Mouse (Mus musculus) left cerebral cortex, adult 18-20 months (tissue): ENCODE results near the gene Sipa1l3. TPM values are rescaled to one million over a fixed set of nuclear protein-coding genes. Genes with fewer than 3 reads are reported as not detected.

Experiments used
- DNase-seq, 2 experiments: peaks; one replicate each; pipeline ENCODE4 v3.0.0; 2021 to 2022; ENCODE audit warnings: low spot score in 2 of 2, mixed read lengths in 1 of 2
- total RNA-seq, 2 experiments: library from RNA; stranded (reverse); gene quantifications; 2 replicates each; pipeline ENCODE4 v1.2.3; 2021

Gene Sipa1l3
- total RNA-seq, 2 experiments from 2014 or later = 54.7 to 54.9 TPM

DNA sequence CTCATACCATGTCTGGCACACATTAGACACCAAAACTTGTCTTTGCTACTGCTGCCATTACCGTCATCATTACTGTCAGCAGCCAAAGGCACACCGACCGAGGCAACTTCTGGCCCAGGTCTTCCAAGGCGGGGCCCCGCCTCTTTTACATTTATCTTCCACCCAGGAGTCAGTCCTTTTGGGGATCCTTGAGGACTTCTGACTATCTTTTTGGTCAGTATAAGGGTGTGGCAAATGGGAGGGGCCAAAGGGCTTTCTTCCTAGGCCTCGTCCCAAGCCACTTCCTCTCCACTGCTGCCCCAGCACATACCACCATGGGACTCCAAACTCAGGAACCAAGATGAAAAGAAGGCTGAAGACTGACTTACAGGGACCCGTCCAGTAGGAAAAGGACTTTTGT, 9.9 kb downstream of the Sipa1l3 start:
- no peak for DNase-seq

DNA sequence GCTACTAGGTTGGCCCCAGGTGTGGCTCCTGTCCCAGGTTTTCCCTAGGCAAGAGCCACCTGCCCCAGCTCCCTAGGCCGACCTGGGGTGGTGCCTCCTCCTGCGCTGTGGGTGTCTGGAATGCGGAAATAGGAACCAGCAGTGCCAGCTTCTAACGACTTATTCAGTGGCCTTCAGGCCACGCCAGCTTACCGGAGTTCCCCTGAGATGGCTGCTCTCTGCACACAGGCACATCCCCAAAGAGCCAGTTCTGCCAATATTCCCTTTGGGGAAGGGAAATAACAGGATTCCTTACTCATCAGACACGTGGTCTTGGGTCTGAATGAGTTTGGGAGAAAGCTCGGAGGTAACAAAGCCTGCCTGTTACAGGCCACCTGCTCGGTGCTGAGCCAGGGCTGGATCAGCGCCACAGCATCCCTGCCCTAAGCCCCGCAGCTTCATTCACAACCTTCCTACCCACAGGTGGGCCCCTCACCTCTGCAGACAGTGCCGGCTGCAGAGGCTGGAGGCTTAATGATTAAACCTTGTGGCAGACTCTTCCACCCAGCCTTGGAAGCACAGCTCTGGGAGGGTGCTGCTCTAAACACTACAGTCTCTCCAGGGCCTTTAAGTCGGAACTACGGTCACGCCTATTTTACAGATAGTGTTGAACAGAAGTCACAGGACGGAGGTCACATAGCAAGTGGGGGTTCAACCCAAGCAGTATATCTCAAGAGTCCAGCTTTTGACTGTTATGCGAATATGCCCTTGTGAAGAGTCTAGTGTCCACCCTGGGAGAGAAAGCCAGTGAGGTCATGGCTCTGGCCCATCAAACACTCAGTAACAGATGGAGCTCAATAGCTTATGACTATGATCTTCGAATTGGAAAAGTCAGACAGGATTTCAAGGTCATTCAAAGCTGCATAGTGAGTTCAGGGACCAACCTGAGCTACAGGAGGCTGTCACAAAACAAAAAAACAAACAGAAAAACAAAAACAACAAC, 12.8 kb downstream of the Sipa1l3 start:
- no peak for DNase-seq

DNA sequence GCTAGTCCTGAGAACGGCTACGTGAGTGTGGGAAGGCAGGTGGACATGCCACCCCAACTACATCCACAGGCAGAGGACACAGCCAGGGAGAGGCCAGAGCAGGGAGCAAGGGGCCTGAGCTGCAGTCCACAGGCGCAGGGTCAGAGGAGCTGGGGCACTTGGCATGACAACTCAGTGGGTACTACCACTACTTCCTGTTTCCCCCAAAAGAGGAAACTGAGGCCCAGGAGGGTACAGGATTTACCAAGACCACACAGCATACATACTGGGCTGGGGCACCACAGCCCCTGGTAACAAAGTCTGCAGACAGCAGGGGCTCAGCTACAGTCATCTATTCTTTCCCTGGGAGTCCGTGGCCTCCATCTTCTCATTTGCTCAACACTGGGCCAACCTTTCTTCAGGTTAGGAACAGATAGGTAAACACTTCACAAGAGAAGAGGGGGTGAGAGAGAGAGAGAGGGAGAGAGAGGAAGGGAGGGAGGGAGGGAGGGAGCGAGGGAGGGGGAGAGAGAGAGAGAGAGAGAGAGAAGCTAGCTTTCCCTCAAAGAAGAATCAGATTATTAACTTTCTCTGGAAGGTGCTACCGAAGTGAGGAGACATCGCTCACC, 13.7 kb downstream of the Sipa1l3 start:
- no peak for DNase-seq

DNA sequence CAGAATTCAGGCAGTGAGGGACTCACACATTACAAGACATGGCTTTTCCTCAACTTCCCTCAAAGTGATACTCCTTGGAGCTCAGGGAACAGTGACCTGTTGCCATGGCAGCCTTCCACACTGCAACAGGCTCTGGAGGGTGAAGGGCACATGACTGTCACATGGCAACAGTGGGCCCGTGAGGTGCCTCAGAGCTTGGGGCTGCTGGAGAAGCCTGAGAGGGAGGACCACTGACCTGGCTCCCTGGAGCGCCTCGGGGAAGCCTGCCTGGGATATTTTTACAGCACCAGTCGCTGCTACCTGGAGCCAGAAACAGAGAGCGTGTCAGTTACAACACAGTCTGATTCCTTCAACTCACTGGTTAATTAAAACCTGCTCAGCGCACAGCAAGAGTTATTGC, 14.8 kb downstream of the Sipa1l3 start:
- DNase-seq = no peak

DNA sequence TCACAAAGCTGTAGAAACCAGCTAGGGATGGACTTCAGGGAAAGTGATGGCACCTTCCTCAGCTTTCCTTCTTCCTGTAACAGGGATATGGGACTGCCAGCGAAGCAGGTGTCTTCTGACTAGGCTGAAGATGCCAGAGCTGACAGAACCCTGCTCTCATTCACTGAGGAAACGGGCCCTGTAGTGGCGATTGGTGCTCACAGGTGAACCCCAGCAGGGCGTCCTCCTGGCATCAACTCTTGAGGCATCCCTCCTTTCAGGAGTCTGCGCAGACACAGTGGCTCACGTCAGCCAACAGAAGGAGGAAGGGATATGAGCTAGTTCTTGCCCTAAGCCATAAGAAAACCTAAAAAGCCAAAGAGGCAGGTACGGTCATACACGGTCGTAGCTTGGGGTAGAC, 17.2 kb downstream of the Sipa1l3 start:
- DNase-seq = no peak

DNA sequence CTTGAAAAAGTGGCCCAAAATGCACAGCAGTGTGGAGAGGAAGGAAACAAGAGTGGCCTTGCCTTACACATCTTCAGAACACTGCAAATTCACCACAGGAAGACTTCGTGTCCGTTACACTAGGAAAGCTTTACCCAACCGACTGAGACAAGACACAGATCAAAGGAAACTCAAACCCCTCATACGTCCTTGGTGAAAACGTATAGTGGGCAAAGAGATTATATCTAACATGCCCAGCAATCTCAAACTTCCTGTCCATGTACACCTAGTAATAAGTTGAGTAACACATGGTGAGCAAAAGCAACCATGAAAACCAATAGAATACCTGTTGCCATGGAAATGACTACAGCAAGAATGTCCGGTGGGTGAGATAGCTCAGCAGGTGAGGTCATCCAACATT, 19.4 kb downstream of the Sipa1l3 start:
- no peak for DNase-seq

DNA sequence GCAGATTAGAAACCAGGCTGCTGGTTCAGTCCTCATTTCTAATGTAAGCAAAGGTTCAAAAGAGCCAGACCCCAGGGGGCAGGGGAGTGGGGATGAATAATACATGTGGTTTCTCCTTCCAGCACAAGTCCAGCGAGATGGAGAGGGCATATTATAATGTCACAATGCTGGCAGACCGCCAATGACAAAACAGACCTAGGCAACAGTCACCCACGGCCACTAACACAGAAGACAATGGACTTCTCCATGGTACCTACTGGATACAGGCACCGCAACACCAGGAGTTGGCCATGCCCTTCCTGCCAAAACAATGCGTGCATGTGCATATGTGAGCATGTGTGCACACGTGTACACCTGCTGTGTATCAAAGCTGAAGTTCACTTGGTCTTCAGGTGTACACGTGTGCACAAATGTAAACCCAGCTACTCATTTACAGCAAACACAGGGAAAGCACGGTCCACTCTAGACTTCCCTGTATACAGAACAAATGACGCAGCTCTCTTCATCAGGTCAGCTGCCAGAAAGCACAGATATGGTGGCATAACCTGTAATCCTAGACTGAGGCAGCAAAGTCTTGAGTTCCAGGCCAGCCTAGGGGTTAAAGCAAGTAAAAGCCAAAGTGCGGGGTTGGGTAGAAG, 21.4 kb downstream of the Sipa1l3 start:
- no peak for DNase-seq

DNA sequence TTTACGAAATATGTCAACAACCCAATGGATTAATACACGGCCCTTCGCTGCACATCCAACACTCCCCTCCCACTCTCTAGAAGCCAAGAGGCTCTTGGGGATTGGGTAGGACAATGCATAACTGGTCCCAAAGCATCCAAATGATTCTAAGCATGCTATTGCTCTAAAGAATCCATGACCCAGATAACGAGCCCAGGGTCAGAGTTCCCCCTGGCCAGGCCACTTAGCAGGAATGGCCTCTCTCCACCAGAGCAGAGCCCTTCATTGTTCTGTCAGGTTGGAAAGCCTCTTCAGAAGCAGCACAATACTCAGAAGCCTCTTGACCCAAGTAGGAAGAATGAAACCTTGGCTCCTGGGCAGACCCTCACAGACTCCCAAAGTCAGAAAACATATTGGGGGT, 22.1 kb downstream of the Sipa1l3 start:
- DNase-seq = no peak

DNA sequence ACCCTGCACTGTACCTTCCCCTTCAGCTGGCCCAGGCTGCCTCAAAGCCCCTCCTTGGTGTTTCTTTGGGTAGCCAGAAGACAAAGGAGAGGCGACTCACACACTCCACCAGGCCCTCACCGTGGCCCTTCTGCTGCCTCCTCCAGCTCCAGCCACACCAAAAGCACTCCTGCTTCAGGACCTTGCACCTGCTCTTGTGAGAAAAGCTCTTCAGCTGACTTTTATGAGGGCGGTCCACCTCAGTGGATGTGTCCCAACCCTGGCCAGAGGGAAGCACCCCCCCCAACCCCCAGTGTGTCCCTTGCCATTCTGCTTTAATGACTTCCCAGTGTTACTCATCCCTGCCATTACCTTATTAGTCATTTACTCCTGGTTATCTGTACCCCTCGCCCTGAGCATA, 22.6 kb downstream of the Sipa1l3 start:
- no peak for DNase-seq

DNA sequence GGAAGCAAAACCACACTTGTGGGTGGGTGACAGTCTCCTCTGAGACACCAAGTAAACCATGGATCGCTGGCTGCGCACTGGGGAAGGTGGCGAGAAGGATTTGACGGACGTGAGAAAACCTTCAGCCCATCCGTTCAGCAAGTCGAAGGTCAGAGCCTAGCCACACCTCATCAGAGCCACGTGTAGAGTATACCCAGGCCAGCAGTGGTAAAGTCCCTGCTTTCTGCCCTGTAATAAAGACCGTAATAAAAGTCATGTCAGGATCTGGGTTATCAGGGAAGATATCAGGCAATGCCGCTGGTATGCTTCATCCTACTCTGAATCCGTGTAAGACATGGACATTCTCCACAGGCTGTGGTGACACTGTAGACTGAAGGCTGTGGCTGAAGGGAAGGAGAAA, 23.6 kb downstream of the Sipa1l3 start:
- DNase-seq = no peak

DNA sequence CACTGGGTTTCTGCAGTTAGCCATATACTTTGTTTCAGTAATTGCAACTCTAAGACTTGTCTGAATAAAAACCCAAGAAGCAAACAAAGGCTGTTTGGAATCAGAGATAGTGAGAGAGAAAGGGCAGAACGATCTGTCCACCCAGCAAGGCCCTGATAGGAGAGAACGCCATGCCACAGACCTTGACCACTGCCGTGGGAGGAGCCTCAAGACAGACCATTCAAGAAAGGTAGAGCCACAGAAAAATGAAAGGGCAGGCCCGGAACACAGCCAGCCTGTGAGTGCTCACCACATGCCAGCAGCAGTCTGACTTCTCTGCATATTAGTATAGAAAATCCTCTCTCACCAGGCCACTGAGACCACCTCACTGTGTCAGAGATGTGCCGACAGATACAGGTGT, 24.4 kb downstream of the Sipa1l3 start:
- no peak for DNase-seq

DNA sequence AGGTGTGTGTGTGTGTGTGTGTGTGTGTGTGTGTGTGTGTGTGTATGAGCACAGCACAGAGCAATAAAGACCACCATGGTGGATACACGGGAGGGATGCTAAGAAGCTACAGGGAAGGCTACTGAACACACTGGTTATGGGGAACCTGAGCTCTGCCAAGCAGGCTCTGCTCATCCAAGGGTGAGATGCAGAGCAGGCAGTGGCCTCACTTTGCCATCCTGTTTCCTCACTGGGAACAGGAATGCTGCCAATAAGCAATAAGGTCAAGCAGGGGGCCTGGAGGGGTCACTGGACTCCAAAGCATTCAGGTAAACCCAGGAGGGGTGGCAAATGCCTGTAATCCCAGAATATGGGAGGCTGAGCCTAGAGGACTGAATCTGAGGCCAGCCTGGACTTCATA, 25.4 kb downstream of the Sipa1l3 start:
- no peak for DNase-seq

DNA sequence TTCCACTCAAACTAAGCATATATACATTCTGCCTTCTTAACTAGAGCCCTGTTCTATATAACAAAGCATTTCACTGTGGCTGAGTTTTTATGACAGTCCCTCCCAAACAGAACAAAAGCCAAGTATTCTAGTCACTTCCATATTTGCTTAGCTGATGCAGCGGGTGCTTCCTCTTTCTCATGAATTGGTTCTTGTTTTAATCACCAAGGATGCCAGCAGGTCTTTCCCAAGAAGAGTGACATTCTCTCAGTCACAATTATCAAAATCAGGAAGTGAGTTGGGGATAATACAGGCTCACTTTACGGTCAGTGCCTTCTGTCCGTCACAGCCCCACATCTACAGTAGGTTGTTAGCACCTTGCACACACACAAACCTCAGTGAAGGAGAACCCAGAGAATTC, 26.6 kb downstream of the Sipa1l3 start:
- DNase-seq = no peak

DNA sequence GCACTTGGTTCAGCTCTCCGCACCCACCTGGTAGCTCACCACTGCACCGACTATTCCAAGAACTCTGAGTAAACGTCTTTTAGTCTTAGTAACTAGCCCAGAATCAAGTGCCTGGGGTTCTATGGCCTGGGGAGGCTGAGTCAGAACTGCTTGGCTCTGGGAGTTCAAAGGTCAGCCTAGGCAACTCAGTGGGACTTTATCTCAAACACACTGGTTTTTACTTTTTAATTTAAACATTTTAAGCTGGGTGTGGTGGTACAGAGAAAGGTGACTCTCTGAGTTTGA, 27.0 kb downstream of the Sipa1l3 start:
- DNase-seq = no peak

DNA sequence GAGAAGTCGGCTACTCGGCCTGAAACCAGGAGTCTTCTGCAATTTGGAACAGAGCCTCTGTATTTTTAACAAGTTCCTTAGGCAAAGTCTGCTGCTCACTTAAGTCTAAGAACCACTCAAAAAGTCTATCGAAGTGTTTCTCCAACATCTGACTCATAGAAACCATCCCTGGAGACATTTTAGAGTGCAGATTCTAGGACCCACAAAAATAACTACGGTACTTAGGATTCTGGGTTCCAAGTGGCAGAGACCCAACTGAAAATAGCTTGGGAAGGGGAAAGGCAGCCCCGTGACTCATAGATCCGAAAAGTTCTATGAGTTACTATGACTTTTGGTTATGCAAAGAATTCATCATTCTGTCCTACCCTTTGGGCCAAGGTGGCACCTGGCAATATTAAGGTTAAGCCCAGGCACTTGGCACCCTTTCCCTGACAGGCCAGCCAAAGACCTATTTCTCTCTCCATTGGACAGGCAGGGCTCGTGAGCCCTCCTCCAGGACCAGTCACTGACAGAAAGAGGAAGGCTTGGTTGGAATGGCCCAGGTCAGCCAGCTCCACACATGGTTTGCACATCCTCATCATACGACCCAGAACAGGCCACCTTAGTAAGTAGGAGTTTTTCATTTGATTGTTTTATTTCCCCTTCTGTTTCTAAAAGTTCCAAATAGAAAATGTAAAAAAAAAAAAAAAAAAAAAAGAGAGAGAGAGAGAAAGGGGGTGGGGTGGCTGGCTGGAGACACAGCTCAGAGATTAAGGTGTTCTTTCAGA, 27.6 kb downstream of the Sipa1l3 start:
- DNase-seq = no peak

DNA sequence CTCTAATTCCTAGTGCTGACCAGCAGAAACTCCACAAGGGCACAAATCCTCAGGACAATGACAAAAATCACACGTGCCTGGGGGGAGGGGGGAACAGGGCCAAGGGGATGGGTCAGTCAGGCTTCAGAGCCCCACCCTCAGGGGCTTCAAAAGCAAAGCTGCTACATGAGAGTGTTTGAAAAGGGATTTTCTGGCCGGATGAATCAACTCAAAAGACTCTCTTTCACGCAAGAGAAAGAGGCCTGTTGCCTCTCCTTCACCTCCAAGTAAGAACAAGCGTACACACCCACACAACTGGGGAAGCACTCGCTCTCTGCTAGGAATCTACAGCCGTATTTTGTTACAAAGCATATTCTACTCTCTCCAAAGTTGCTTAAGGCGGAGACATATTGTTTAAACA, 28.6 kb downstream of the Sipa1l3 start:
- no peak for DNase-seq

DNA sequence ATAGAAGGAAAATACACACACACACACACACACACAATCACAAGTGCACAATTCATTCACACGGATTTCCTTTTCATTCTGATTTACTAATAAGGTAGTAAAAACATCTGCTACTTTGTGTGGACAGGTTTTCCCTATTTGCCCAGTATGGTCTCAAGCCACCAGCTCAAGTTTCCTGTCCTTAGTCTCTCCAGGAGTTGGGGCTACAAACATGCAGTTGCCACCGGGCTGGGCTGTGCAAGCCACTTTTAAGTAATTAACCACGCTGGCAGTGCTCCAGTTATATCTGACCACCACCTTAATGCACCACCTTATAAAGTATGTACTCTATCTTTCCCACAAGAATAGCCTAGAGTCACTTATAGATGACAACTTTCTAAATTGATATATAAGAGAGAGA, 29.1 kb downstream of the Sipa1l3 start:
- no peak for DNase-seq

DNA sequence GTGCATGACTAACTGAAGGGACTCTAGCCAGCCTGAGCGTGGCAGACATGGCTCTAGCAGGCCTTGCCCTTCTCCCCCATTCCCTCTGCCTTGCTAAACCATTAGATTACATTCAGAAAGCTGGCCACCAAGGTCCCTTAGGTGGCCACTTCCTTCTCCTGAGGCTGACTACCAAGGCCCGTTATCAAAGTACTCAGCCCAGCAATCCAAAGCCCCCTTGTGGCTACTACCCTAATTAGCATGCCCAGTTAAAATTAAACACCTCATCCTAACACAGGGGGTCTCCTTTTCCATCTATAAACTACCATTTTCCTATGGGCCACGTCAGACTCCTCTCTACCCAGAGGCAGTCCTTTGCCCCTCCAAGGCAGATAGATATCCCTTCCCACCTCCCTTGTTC, 31.7 kb downstream of the Sipa1l3 start:
- DNase-seq = no peak

DNA sequence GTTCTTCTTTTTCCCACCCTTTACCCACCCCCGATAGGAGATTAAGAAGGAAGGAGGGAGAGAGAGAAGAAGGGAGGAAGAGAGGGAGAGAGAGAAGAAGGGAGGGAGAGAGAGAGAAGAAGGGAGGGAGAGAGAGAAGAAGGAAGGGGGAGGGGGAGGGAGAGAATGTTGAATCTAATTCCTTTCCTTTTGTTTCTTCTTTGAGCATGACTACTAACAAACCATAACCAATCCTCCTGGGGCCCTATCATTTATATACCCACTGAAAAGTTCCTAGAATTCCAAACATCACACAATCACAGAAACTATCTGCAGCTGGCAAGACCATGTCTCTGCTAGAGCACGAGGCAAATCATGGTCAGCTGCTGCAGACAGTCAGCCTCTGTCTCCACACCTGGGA, 32.7 kb downstream of the Sipa1l3 start:
- DNase-seq = no peak

DNA sequence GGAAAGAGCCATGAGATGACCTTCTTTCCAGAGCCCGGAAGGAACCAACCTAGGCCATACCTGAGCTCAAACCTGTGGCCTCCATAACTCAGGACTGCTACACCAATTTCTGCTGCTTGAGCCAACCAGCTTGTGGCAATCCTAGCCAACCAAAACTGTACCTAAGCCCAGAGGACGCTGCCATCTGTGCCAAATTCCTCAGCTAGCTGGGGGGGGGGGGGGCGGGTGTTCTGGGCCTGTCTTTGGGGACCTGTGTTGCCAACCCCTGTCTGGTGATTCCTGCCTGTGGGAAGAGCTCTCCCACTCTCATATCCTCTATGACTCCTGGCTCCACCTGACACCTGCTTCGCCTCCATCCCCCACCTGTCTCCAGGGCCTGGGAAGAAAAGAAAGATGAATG, 34.9 kb downstream of the Sipa1l3 start:
- no peak for DNase-seq

DNA sequence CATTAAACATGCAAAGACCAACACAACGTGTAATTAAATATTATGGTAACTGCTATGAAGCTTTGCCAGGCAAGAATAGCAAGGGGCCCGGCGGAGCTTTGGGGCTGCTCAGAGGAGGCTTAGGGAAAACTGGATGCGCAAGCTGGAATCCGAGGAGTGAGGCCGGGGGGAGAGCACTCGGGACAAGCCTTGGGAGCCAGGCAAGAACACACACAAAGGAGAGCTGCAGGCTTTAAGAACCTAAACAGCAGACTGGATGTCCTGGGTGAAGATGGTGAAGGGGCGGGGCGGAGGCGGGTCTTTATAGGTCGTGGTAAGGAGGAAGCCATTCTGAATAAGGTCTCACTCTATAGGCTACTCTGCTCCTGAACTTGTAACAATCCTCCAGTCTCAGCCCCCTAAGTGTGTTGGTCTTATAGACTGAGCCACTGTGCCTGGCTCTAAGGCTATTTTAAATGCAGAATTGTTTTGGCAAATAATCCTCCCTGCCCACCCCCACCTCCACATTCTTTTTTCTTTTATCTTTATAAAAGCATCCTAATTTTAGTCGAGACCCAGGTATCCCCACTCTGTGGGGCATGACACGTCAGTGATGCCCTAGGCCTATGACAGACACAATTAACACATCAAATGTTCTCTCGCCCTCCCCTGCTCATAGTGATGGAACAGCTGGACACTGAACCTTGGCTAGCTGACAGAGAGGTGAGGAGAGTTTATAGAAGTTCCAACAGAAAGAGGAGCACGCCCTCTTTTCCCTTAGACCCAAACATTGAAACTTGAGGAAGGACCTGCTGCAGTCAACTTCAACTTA, 36.9 kb downstream of the Sipa1l3 start:
- DNase-seq = no peak
